Mouse (Mus musculus) ovary, postnatal 10 days (tissue): ENCODE measurements around the gene Rdh7.
"Not testable (repeated sequence)": the region's sequence is repeated elsewhere in the genome, so short reads cannot be mapped to it uniquely, and the experiment has no call there.

Experiments used
- DNase-seq: peaks from one replicate; pipeline ENCODE4 v3.0.0; 2022; ENCODE audit warnings: low spot score

The Rdh7 gene

GRCm38 (mm10) chr10:127893163-127894022, 4.8 kb upstream of the Rdh7 start:
- DNase-seq, result not testable (repeated sequence)

- DNase-seq, result no peak
Measured at GRCm38 (mm10) chr10:127891481-127891880, 2.9 kb upstream of the Rdh7 start.

- no peak for DNase-seq
Measured at GRCm38 (mm10) chr10:127886971-127887370, 1.6 kb downstream of the Rdh7 start.

- DNase-seq, result no peak
Measured at GRCm38 (mm10) chr10:127886551-127886950, 2.1 kb downstream of the Rdh7 start.

GRCm38 (mm10) chr10:127881041-127881440, 7.6 kb downstream of the Rdh7 start:
- DNase-seq, result no peak

- DNase-seq, result no peak
Measured at GRCm38 (mm10) chr10:127879155-127879688, 9.4 kb downstream of the Rdh7 start.

- no peak for DNase-seq
Measured at GRCm38 (mm10) chr10:127878262-127879057, 10.2 kb downstream of the Rdh7 start.

GRCm38 (mm10) chr10:127877681-127878080, 10.9 kb downstream of the Rdh7 start:
- DNase-seq, result no peak

GRCm38 (mm10) chr10:127872484-127872883, 16.1 kb downstream of the Rdh7 start:
- no peak for DNase-seq

- no peak for DNase-seq
Measured at GRCm38 (mm10) chr10:127866232-127866631, 22.4 kb downstream of the Rdh7 start, which contains the start of gene Rdh16f2. Rdh16f2 (plus strand) TSS chr10:127866474.

- DNase-seq, result no peak
Measured at GRCm38 (mm10) chr10:127864931-127865330, 23.7 kb downstream of the Rdh7 start.

GRCm38 (mm10) chr10:127856376-127856775, 32.2 kb downstream of the Rdh7 start:
- no peak for DNase-seq

GRCm38 (mm10) chr10:127849628-127850027, 39.0 kb downstream of the Rdh7 start, which contains the start of gene Rdh19:
Rdh19 (plus strand) TSS chr10:127849928.
- DNase-seq, result no peak

GRCm38 (mm10) chr10:127848089-127848488, 40.5 kb downstream of the Rdh7 start:
- DNase-seq, result no peak

GRCm38 (mm10) chr10:127845945-127846344, 42.7 kb downstream of the Rdh7 start:
- not testable (repeated sequence) for DNase-seq

GRCm38 (mm10) chr10:127840776-127841175, 47.8 kb downstream of the Rdh7 start:
- no peak for DNase-seq

GRCm38 (mm10) chr10:127838539-127838938, 50.1 kb downstream of the Rdh7 start:
- no peak for DNase-seq

GRCm38 (mm10) chr10:127837793-127838192, 50.8 kb downstream of the Rdh7 start:
- not testable (repeated sequence) for DNase-seq

GRCm38 (mm10) chr10:127835292-127835691, 53.3 kb downstream of the Rdh7 start:
- no peak for DNase-seq

GRCm38 (mm10) chr10:127834186-127834585, 54.4 kb downstream of the Rdh7 start:
- not testable (repeated sequence) for DNase-seq
